13 mouse cellular contexts compared by ENCODE assay signal in the genomic region with DNA sequence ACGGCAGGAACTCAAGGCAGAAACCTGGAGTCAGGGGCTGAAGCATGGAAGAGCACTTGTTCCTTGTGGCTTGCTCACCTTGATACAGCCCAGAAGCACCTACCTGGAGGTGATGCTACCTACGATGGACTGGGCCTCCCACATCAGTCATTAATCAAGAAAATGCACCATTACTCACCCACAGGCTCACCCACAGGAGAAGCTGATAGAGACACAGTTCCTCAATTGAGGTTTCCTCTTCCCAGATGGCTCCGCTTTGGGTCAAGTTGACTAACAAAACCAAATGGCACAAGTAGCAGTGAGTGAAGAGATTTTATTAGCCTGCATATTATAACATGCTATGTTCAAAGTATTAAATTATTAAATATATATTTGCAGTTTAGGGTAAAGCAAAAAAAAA. TPM values are rescaled to one million over a fixed set of nuclear protein-coding genes. Genes with fewer than 3 reads are reported as not detected.
"Had no signal": no experiment of that assay in that cellular context is flagged by ENCODE, and none has a peak within 500 bp of the region (broad histone marks: within the 10 kb centered on the region; RNA-seq: fewer than 3 reads in every experiment).

No protein-coding gene starts in this region.

- DNase-seq: liver, embryonic 13.5 days; liver, postnatal 0 days; lung, adult 2 months; lung, postnatal 14 days; lung, postnatal 36 days; right cerebral cortex, postnatal 14 days; thymus, postnatal 14 days; thymus, postnatal 36 days had no signal

- ATAC-seq: liver, postnatal 0 days; lung, postnatal 0 days; midbrain, embryonic 13.5 days; midbrain, embryonic 15.5 days had no signal

RNA-seq across cellular contexts. Expression of gene Ube2u, which starts 9.8 kb away (rescaled TPM):
- total RNA-seq: monocyte, adult 5-6 weeks; neutrophil, adult 5-6 weeks had no signal
